Mouse (Mus musculus) embryonic facial prominence, embryonic 14.5 days (tissue): ENCODE measurements around the gene Dapk3. TPM values are rescaled to one million over a fixed set of nuclear protein-coding genes. Genes with fewer than 3 reads are reported as not detected.
"Not testable (repeated sequence)": the region's sequence is repeated elsewhere in the genome, so short reads cannot be mapped to it uniquely, and the experiment has no call there.

Experiments
- ATAC-seq: fragments of 200-750 bp; cut with Nextera tagmentation; 2 replicates; pipeline ENCODE4 v1.8.0; 2017; ENCODE audit warnings: low read depth, moderate number of reproducible peaks, moderate TSS enrichment
- DNase-seq: peaks from one replicate; pipeline ENCODE4 v3.0.0-alpha.2; 2015; ENCODE audit warnings: low spot score
- H3K27ac ChIP-seq: fragments of 300-500 bp; sonication (generic); replicated peaks from 2 replicates; pipeline ENCODE4 v1.5.1; 2014; ENCODE audit warnings: low read depth, mild to moderate bottlenecking, low read length, moderate library complexity
- H3K27me3 ChIP-seq: fragments of 300-500 bp; sonication (generic); replicated peaks from 2 replicates; pipeline ENCODE4 v1.6.1; 2014; ENCODE audit warnings: low read length; ENCODE audit not compliant: control insufficient read depth, insufficient read depth
- H3K36me3 ChIP-seq: fragments of 300-500 bp; sonication (generic); 2 replicates; pipeline ENCODE4 v1.6.1; 2014; ENCODE audit warnings: low read length, mixed read lengths; ENCODE audit not compliant: control insufficient read depth, insufficient read depth
- H3K4me1 ChIP-seq: fragments of 300-500 bp; sonication (generic); 2 replicates; pipeline ENCODE4 v1.6.1; 2014; ENCODE audit warnings: antibody characterized with exemption, low read length; ENCODE audit not compliant: control insufficient read depth, insufficient read depth
- H3K4me2 ChIP-seq: fragments of 300-500 bp; sonication (generic); 2 replicates; pipeline ENCODE4 v1.6.1; 2014; ENCODE audit warnings: low read depth, mild to moderate bottlenecking, low read length, moderate library complexity, mixed read lengths
- H3K4me3 ChIP-seq: fragments of 300-500 bp; sonication (generic); 2 replicates; pipeline ENCODE4 v1.5.1; 2014; ENCODE audit warnings: low read depth, mild to moderate bottlenecking, low read length
- H3K9ac ChIP-seq: fragments of 300-500 bp; sonication (generic); 2 replicates; pipeline ENCODE4 v1.6.1; 2014; ENCODE audit warnings: low read depth, mild to moderate bottlenecking, low read length, moderate library complexity, mixed read lengths
- H3K9me3 ChIP-seq: fragments of 300-500 bp; sonication (generic); 2 replicates; pipeline ENCODE4 v1.6.1; 2016; ENCODE audit warnings: low read length; ENCODE audit not compliant: control insufficient read depth
- WGBS: fragments of 180-500 bp; shearing (Covaris S2); extraction: QIAGEN DNeasy Blood & Tissue Kit; methylation state at CpG from one replicate; pipeline ENCODE4 v1.1.7; 2014; 5-methylcytosine and 5-hydroxymethylcytosine counted together
- polyA plus RNA-seq: library from polyadenylated mRNA; unstranded; fragments of >200 nt; fragmentation: Nextera tagmentation; extraction: Ambion mirVana; gene quantifications from 2 replicates; pipeline ENCODE4 v1.2.1, GENCODE M21; 2014

Dapk3 gene
- polyA plus RNA-seq, 1 experiment from 2014 or later, result 53.4 TPM

GRCm38 (mm10) chr10:81217267-81217666 lies 34.5 kb downstream of the Dapk3 start:
- not testable (repeated sequence) for H3K4me3 ChIP-seq, H3K9ac ChIP-seq, H3K9me3 ChIP-seq, H3K4me1 ChIP-seq, ATAC-seq, H3K27me3 ChIP-seq, H3K27ac ChIP-seq, H3K4me2 ChIP-seq, DNase-seq, H3K36me3 ChIP-seq
- 27% methylated on average over 1 of the region's 1 CpGs for WGBS

GRCm38 (mm10) chr10:81217964-81218363 lies 35.2 kb downstream of the Dapk3 start:
- H3K4me1 ChIP-seq, result no peaks in the 10 kb centered on the region
- no peak overlapping the region for H3K4me2 ChIP-seq
- no peaks in the 10 kb centered on the region for H3K36me3 ChIP-seq
- 40% methylated on average over 7 of the region's 7 CpGs for WGBS
- H3K27me3 ChIP-seq, result no peaks in the 10 kb centered on the region
- ATAC-seq, result no peak
- no peaks in the 10 kb centered on the region for H3K9me3 ChIP-seq
- DNase-seq, result no peak
- H3K4me3 ChIP-seq, result no peak overlapping the region
- no peak overlapping the region for H3K27ac ChIP-seq
- no peak overlapping the region for H3K9ac ChIP-seq

GRCm38 (mm10) chr10:81221402-81222015 lies 38.7 kb downstream of the Dapk3 start:
- no peak for DNase-seq
- Histone ChIP-seq H3K4me3 (no peak overlapping the region), H3K4me1 (no peaks in the 10 kb centered on the region), H3K9me3 (no peaks in the 10 kb centered on the region), H3K9ac (no peak overlapping the region), H3K36me3 (no peaks in the 10 kb centered on the region), H3K27ac (no peak overlapping the region), H3K4me2 (no peak overlapping the region), H3K27me3 (no peaks in the 10 kb centered on the region)
- no peak for ATAC-seq
- 90% methylated on average over 5 of the region's 5 CpGs for WGBS

- H3K36me3 ChIP-seq, H3K9me3 ChIP-seq, DNase-seq, H3K9ac ChIP-seq, H3K27ac ChIP-seq, H3K4me3 ChIP-seq, H3K4me2 ChIP-seq, H3K27me3 ChIP-seq, ATAC-seq, H3K4me1 ChIP-seq: not testable (repeated sequence)
- 56% methylated on average over 2 of the region's 2 CpGs for WGBS
These were observed 40.9 kb downstream of the Dapk3 start for GRCm38 (mm10) chr10:81223731-81224130.

- no peaks in the 10 kb centered on the region for H3K36me3 ChIP-seq
- H3K4me1 ChIP-seq, result peaks cover 9% of the 10 kb centered on the region
- WGBS, result 15% methylated on average over 20 of the region's 20 CpGs
- H3K27me3 ChIP-seq, result peaks cover 30% of the 10 kb centered on the region
- H3K9ac ChIP-seq, result peak overlapping the region; percentile 26
- DNase-seq (no peak), ATAC-seq (no peak)
- H3K27ac ChIP-seq, result no peak overlapping the region
- peak overlapping the region; percentile 41 for H3K4me2 ChIP-seq
- H3K4me3 ChIP-seq, result peak overlapping the region; percentile 23
- H3K9me3 ChIP-seq, result no peaks in the 10 kb centered on the region
These were observed 47.1 kb downstream of the Dapk3 start for GRCm38 (mm10) chr10:81229735-81230437.

- 6% methylated on average over 27 of the region's 27 CpGs for WGBS
- Histone ChIP-seq H3K9me3 (no peaks in the 10 kb centered on the region), H3K4me3 (peak within 1 kb of the TSS; percentile 23), H3K9ac (peak within 1 kb of the TSS; percentile 26), H3K27me3 (peaks cover 30% of the 10 kb centered on the region), H3K27ac (no peak within 1 kb of the TSS), H3K4me1 (peaks cover 9% of the 10 kb centered on the region), H3K36me3 (no peaks in the 10 kb centered on the region), H3K4me2 (peak within 1 kb of the TSS; percentile 42)
- ATAC-seq (peak; percentile 74; the same call in 1 of the 2 replicates), DNase-seq (peak; percentile 34)
These were observed 47.9 kb downstream of the Dapk3 start, which contains the start of gene Atcay for GRCm38 (mm10) chr10:81230438-81231332. Gene Atcay, minus strand, starts transcription at chr10:81230833.

GRCm38 (mm10) chr10:81231436-81231835 lies 48.6 kb downstream of the Dapk3 start:
- no peak overlapping the region for H3K27ac ChIP-seq
- H3K4me3 ChIP-seq, result no peak overlapping the region
- ATAC-seq, result no peak
- peaks cover 30% of the 10 kb centered on the region for H3K27me3 ChIP-seq
- H3K9me3 ChIP-seq, result no peaks in the 10 kb centered on the region
- 47% methylated on average over 7 of the region's 7 CpGs for WGBS
- H3K4me2 ChIP-seq, result peak overlapping the region; percentile 42; the same call in 1 of the 2 replicates
- no peak for DNase-seq
- no peaks in the 10 kb centered on the region for H3K36me3 ChIP-seq
- H3K9ac ChIP-seq, result no peak overlapping the region
- peaks cover 9% of the 10 kb centered on the region for H3K4me1 ChIP-seq

GRCm38 (mm10) chr10:81232580-81233225 lies 49.9 kb downstream of the Dapk3 start, which contains the start of gene Zfr2:
Gene Zfr2, plus strand, starts transcription at chr10:81233155.
- 14% methylated on average over 17 of the region's 29 CpGs for WGBS
- peak within 1 kb of the TSS; percentile 74 for H3K4me3 ChIP-seq
- H3K27me3 ChIP-seq, result peaks cover 30% of the 10 kb centered on the region
- ATAC-seq (peak; percentile 84), DNase-seq (peak; percentile 91)
- peak within 1 kb of the TSS; percentile 70 for H3K4me2 ChIP-seq
- no peaks in the 10 kb centered on the region for H3K9me3 ChIP-seq
- no peak within 1 kb of the TSS for H3K27ac ChIP-seq
- peak within 1 kb of the TSS; percentile 89 for H3K9ac ChIP-seq
- peaks cover 9% of the 10 kb centered on the region for H3K4me1 ChIP-seq
- no peaks in the 10 kb centered on the region for H3K36me3 ChIP-seq
